Mouse (Mus musculus): Measurements from ENCODE around the gene Hoxd9. TPM values are rescaled to one million over a fixed set of nuclear protein-coding genes. Genes with fewer than 3 reads are reported as not detected.

The Hoxd9 gene
- total and polyA plus RNA-seq, 3 experiments: not detected

GRCm38 (mm10) chr2:74702820-74703219 lies 5.3 kb downstream of the Hoxd9 start:
- peaks cover 6% of the 10 kb centered on the region for H3K27me3 ChIP-seq (replicated peaks)
- no peak overlapping the region for H3K9ac ChIP-seq (ENCODE audit: insufficient read depth, low read depth)
- H3K4me1 ChIP-seq (ENCODE audit: control insufficient read depth in 1 of 2, insufficient read depth in 2 of 2): no peaks in the 10 kb centered on the region
- H3K4me2 ChIP-seq (ENCODE audit: insufficient read depth, low read depth, poor library complexity, severe bottlenecking): no peak overlapping the region
- dilution Hi-C loops (cut with MboI; ENCODE audit: extremely low pct_ligation_motif_present, extremely low pct_unique_long_range_greater_than_20kb, low sequenced_read_pairs) (no loop called here), in situ Hi-C loops (cut with MboI; ENCODE audit: low pct_ligation_motif_present, low pct_unique_long_range_greater_than_20kb, low sequenced_read_pairs) (loop anchor here (25.0 kb wide), 1 partner anchor 884 kb away; no protein-coding TSS in a partner anchor)
- TF ChIP-seq NELFE (IDR thresholded peaks at IDR 0.05; ENCODE audit: low read depth, low read length): no peak
- no peak for TF ChIP-seq SMC3 (IDR thresholded peaks at IDR 0.05; ENCODE audit: low read depth, low read length)
- TF ChIP-seq KAT2A (IDR thresholded peaks at IDR 0.05; ENCODE audit: insufficient replicate concordance, low read length): no peak
- TF ChIP-seq USF1 (IDR thresholded peaks at IDR 0.05; ENCODE audit: low read depth, low read length): no peak
- no peak for TF ChIP-seq MYC (IDR thresholded peaks at IDR 0.05; ENCODE audit: low read depth, low read length)
- TF ChIP-seq RCOR1 (conservative IDR thresholded peaks at IDR 0.05; ENCODE audit: low read depth, low read length): no peak
- no peak for TF ChIP-seq ETS1 (conservative IDR thresholded peaks at IDR 0.05; ENCODE audit: low read depth, low read length)
- no peak for TF ChIP-seq POLR2AphosphoS2 (IDR thresholded peaks at IDR 0.05; ENCODE audit: low read depth, low read length)
- H3K27ac ChIP-seq (ENCODE audit: insufficient read depth, low read depth): no peak overlapping the region
- no peaks in the 10 kb centered on the region for H3K36me3 ChIP-seq (replicated peaks in 1 of 2; ENCODE audit: control insufficient read depth in 1 of 2, insufficient read depth in 1 of 2, low read length in 1 of 2)
- H3K4me3 ChIP-seq (replicated peaks in 1 of 3; ENCODE audit: low read depth in 2 of 3, low read length in 2 of 3, poor library complexity in 1 of 3): no peak overlapping the region
- no peak for DNase-seq (ENCODE audit: extremely low read depth)
- no peaks in the 10 kb centered on the region for H3K79me2 ChIP-seq (replicated peaks; ENCODE audit: control insufficient read depth, extremely low read depth, insufficient read depth, poor library complexity, severe bottlenecking)
- H3K9me3 ChIP-seq (replicated peaks; ENCODE audit: low read length): peaks cover 10% of the 10 kb centered on the region

DNA sequence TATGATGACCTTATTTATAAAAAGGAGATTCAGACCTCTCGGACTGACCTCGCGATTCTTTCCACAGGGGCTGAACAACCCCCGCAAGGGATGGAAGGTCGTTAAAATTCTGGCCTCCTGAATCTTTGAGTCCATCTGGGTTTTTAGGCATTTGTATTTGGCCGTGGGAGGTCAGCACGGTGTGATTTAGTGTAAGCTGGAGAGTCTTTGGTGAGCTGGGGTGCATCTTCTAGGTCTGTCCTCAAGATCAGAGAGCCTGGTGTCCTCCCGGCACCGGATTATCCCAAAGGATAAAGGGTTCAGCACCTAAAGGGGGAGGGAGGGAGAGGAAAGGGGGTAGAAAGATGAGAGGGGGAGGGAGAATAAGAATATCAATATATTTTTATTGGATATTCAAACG lies 5.8 kb downstream of the Hoxd9 start:
- no peak for TF ChIP-seq JUN (IDR thresholded peaks at IDR 0.05; ENCODE audit: insufficient read depth, low read depth, low read length)
- no peak for TF ChIP-seq ZKSCAN1 (IDR thresholded peaks at IDR 0.05; ENCODE audit: borderline replicate concordance, low read depth, low read length)
- no peak for TF ChIP-seq MEF2A (IDR thresholded peaks at IDR 0.05; ENCODE audit: borderline replicate concordance, low read depth, low read length)
- TF ChIP-seq ZNF384 (IDR thresholded peaks at IDR 0.05; ENCODE audit: low read depth, low read length): no peak
- TF ChIP-seq ZMIZ1 (IDR thresholded peaks at IDR 0.05; ENCODE audit: low read depth, low read length): no peak
- no peak for TF ChIP-seq RCOR1 (conservative IDR thresholded peaks at IDR 0.05; ENCODE audit: low read depth, low read length)
- no peak for TF ChIP-seq NRF1 (IDR thresholded peaks at IDR 0.05; ENCODE audit: low read depth, low read length)
- TF ChIP-seq PAX5 (IDR thresholded peaks at IDR 0.05; ENCODE audit: low read length): no peak
- TF ChIP-seq MAX (IDR thresholded peaks at IDR 0.05; ENCODE audit: low read length): no peak
- no peak for TF ChIP-seq GABPA (IDR thresholded peaks at IDR 0.05; ENCODE audit: insufficient replicate concordance, low read depth, low read length)
- no peak for TF ChIP-seq NELFE (IDR thresholded peaks at IDR 0.05; ENCODE audit: low read depth, low read length)
- TF ChIP-seq USF2 (conservative IDR thresholded peaks at IDR 0.05; ENCODE audit: low read depth, low read length): no peak
- TF ChIP-seq SMC3 (IDR thresholded peaks at IDR 0.05; ENCODE audit: low read depth, low read length): no peak
- TF ChIP-seq CHD1 (IDR thresholded peaks at IDR 0.05; ENCODE audit: low read depth, low read length): no peak
- no peak for TF ChIP-seq CHD2 (IDR thresholded peaks at IDR 0.05; ENCODE audit: low read length)
- TF ChIP-seq POLR2A (IDR thresholded peaks at IDR 0.05; ENCODE audit: low read depth, low read length): no peak
- no peak for TF ChIP-seq CTCF (conservative IDR thresholded peaks at IDR 0.05 in 1 of 2, IDR thresholded peaks at IDR 0.05 in 1 of 2; ENCODE audit: low read depth in 2 of 2, low read length in 2 of 2)
- no peak for TF ChIP-seq ETS1 (conservative IDR thresholded peaks at IDR 0.05; ENCODE audit: low read depth, low read length)
- no peak for TF ChIP-seq SIN3A (IDR thresholded peaks at IDR 0.05; ENCODE audit: low read length)
- in situ Hi-C loops (cut with MboI; ENCODE audit: low pct_ligation_motif_present, low pct_unique_long_range_greater_than_20kb, low sequenced_read_pairs): loop anchor here (25.0 kb wide), 1 partner anchor 884 kb away; no protein-coding TSS in a partner anchor
- H3K9me3 ChIP-seq (replicated peaks; ENCODE audit: low read length): peaks cover 5% of the 10 kb centered on the region
- no peak overlapping the region for H3K4me3 ChIP-seq (replicated peaks in 1 of 3; ENCODE audit: low read depth in 2 of 3, low read length in 2 of 3, poor library complexity in 1 of 3)
- no peak overlapping the region for H3K4me2 ChIP-seq (ENCODE audit: insufficient read depth, low read depth, poor library complexity, severe bottlenecking)
- DNase-seq (ENCODE audit: extremely low read depth): no peak
- H3K79me2 ChIP-seq (replicated peaks; ENCODE audit: control insufficient read depth, extremely low read depth, insufficient read depth, poor library complexity, severe bottlenecking): no peaks in the 10 kb centered on the region
- dilution Hi-C loops (cut with MboI; ENCODE audit: extremely low pct_ligation_motif_present, extremely low pct_unique_long_range_greater_than_20kb, low sequenced_read_pairs): no loop called here
- no peak overlapping the region for H3K27ac ChIP-seq (ENCODE audit: insufficient read depth, low read depth)
- no peaks in the 10 kb centered on the region for H3K4me1 ChIP-seq (ENCODE audit: control insufficient read depth in 1 of 2, insufficient read depth in 2 of 2)
- H3K36me3 ChIP-seq (replicated peaks in 1 of 2; ENCODE audit: control insufficient read depth in 1 of 2, insufficient read depth in 1 of 2, low read length in 1 of 2): no peaks in the 10 kb centered on the region
- no peak overlapping the region for H3K9ac ChIP-seq (ENCODE audit: insufficient read depth, low read depth)
- H3K27me3 ChIP-seq (replicated peaks): peaks cover 6% of the 10 kb centered on the region

All from CH12.LX (cell line).